Mouse (Mus musculus): ENCODE data around the gene Olfr1065. TPM values are rescaled to one million over a fixed set of nuclear protein-coding genes. Genes with fewer than 3 reads are reported as not detected.

Olfr1065 gene
- polyA plus RNA-seq (2012; rRNA removed): not detected in 2 replicates

DNA sequence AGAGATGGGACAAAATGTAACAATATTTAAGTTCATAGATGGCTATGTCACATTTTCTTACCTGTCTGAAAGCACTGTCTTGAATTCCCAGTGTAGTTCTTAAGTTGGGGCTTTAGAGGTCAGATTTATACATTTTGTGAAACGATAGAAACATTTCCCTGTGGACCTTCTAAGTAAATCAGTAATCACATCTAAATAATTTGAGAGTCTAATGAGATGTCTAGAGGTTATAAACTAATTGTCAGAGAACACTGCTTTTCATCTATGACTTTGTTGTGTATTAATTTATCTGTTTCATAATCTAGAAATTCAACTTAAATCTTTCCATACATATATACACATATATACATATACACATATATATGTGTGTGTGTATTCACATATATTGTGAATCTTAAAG, at the start of gene Olfr1065:
Gene Olfr1065 (minus strand): TSS at position 101 of the 400 bp plus-strand sequence.

DNA sequence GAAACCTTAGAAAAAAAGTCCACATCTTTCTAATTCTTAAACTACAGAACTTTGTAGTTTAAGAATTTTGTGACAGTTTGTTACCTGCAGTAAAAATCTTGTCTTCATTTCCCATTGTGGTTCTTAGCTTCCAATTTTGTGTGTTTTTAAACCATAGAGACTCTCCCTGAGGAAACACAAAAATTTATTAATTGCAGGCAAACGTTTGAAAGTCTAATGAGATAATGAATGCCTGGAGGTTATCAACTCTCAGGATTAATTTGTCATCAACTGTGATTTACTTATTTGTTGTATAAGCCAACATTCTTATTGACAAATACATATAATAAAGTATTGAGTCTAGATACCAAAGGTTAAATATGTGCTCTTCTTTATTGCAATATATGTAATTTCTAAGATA, 36.9 kb upstream of the Olfr1065 start, which contains the start of gene Olfr228:
Gene Olfr228 (minus strand): TSS at position 101 of the 400 bp plus-strand sequence.

DNA sequence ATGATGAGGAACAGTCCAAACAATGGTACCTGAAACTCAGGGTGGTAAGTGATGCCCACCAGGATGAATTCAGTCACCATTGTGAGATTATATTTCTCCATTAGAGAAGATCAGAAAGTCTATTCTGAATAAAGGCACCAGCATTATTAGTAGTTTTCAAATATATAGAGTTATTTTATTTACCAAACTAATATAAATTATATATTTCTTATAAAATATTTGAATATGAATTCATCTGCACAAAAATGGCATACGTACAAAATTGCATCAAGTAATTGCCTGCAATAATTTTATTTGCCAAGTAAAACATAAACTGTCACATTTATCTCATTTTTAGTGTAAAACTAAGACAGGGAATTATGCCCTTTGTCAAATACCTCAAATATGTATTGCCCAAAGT, 5.8 kb upstream of the Olfr1065 start, which contains the start of gene Olfr1066:
Gene Olfr1066 (minus strand): TSS at position 101 of the 400 bp plus-strand sequence.

DNA sequence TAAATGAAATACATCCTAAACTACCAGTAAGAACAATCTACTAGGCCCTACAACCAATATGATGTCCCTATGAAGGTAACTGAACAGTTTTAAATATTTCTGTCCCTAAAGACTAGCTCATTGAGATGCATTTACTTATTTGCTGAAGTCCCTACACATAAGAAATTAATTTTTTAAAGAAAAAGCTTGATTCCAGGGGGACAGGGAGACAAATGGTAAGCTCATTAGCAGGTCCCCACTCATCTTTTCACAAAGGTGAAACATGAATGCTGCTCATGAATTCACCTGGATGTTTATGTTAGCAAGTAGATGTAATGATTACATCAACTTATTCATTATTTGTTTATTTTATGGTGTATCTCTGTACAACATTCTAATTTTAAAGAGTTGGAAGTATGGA, 23.7 kb downstream of the Olfr1065 start, which contains the start of gene Olfr1062:
Gene Olfr1062 (minus strand): TSS at position 101 of the 400 bp plus-strand sequence.

DNA sequence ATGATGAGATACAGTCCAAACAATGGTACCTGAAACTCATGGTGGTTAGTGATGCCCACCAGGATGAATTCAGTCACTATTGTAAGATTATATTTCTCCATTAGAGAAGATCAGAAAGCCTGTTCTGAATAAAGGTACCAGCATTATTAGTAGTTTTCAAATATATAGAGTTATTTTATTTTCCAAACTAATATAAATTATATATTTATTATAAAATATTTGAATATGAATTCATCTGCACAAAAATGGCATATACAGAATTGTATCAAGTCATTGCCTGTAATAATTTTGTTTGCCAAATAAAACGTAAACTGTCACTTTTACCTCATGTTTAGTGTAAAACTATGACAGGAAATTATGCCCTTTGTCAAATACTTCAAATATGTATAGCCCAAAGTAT, 36.4 kb downstream of the Olfr1065 start, which contains the start of gene Olfr1061:
Gene Olfr1061 (minus strand): TSS at position 101 of the 400 bp plus-strand sequence.

Other genes starting within 250 kb of the Olfr1065 start
- not detected in 2 replicates for gene Olfr1045, start 247.6 kb downstream of the Olfr1065 start, polyA plus RNA-seq (2012; rRNA removed)
- not detected in 2 replicates for gene Olfr1046, start 231.3 kb downstream of the Olfr1065 start, polyA plus RNA-seq (2012; rRNA removed)
- gene Olfr1047, start 219.2 kb downstream of the Olfr1065 start, polyA plus RNA-seq (2012; rRNA removed): not detected in 2 replicates
- gene Olfr1048, start 210.3 kb downstream of the Olfr1065 start, polyA plus RNA-seq (2012; rRNA removed): not detected in 2 replicates
- gene Olfr1049, start 192.3 kb downstream of the Olfr1065 start, polyA plus RNA-seq (2012; rRNA removed): not detected in 2 replicates
- not detected in 2 replicates for gene Olfr1051, start 171.5 kb downstream of the Olfr1065 start, polyA plus RNA-seq (2012; rRNA removed)
- gene Olfr1052, start 158.1 kb downstream of the Olfr1065 start, polyA plus RNA-seq (2012; rRNA removed): not detected in 2 replicates
- not detected in 2 replicates for gene Olfr1053, start 135.3 kb downstream of the Olfr1065 start, polyA plus RNA-seq (2012; rRNA removed)
- gene Olfr1054, start 115.2 kb downstream of the Olfr1065 start, polyA plus RNA-seq (2012; rRNA removed): not detected in 2 replicates
- gene Olfr1055, start 100.3 kb downstream of the Olfr1065 start, polyA plus RNA-seq (2012; rRNA removed): not detected in 2 replicates
- not detected in 2 replicates for gene Olfr1056, start 88.1 kb downstream of the Olfr1065 start, polyA plus RNA-seq (2012; rRNA removed)
- gene Olfr1057, start 72.2 kb downstream of the Olfr1065 start, polyA plus RNA-seq (2012; rRNA removed): not detected in 2 replicates
- not detected in 2 replicates for gene Olfr1058, start 62.0 kb downstream of the Olfr1065 start, polyA plus RNA-seq (2012; rRNA removed)
- not detected in 2 replicates for gene Olfr1061, start 36.5 kb downstream of the Olfr1065 start, polyA plus RNA-seq (2012; rRNA removed)
- not detected in 2 replicates for gene Olfr1062, start 23.8 kb downstream of the Olfr1065 start, polyA plus RNA-seq (2012; rRNA removed)
- gene Olfr1066, start 5.7 kb upstream of the Olfr1065 start, polyA plus RNA-seq (2012; rRNA removed): not detected in 2 replicates
- gene Olfr228, start 36.8 kb upstream of the Olfr1065 start, polyA plus RNA-seq (2012; rRNA removed): not detected in 2 replicates
- gene Olfr1076, start 57.9 kb upstream of the Olfr1065 start, polyA plus RNA-seq (2012; rRNA removed): not detected in 2 replicates
- not detected in 2 replicates for gene Olfr1079, start 91.9 kb upstream of the Olfr1065 start, polyA plus RNA-seq (2012; rRNA removed)
- not detected in 2 replicates for gene Olfr1080, start 107.6 kb upstream of the Olfr1065 start, polyA plus RNA-seq (2012; rRNA removed)
- not detected in 2 replicates for gene Olfr1082, start 148.4 kb upstream of the Olfr1065 start, polyA plus RNA-seq (2012; rRNA removed)
- gene Olfr1084, start 189.1 kb upstream of the Olfr1065 start, polyA plus RNA-seq (2012; rRNA removed): not detected in 2 replicates
- gene Olfr1085, start 211.4 kb upstream of the Olfr1065 start, polyA plus RNA-seq (2012; rRNA removed): not detected in 2 replicates
- gene Olfr1086, start 229.5 kb upstream of the Olfr1065 start, polyA plus RNA-seq (2012; rRNA removed): not detected in 2 replicates
- not detected in 2 replicates for gene Olfr1087, start 247.8 kb upstream of the Olfr1065 start, polyA plus RNA-seq (2012; rRNA removed)

Measured in stomach, adult 2 months (tissue).